Mouse (Mus musculus) inflammation-experienced regulatory T-cells, adult 6 months (primary cell): ENCODE results near the gene Zfp784. TPM values are rescaled to one million over a fixed set of nuclear protein-coding genes. Genes with fewer than 3 reads are reported as not detected.
"Not testable (repeated sequence)": the region's sequence is repeated elsewhere in the genome, so short reads cannot be mapped to it uniquely, and the experiment has no call there.

Experiments
- ATAC-seq: one replicate; pipeline ENCODE4 v1.8.0; 2017
- polyA plus RNA-seq, 3 experiments: library from polyadenylated mRNA; unstranded; fragments of 100-300 nt; shearing (Covaris generic); gene quantifications; one replicate each; pipeline ENCODE4 v1.2.1; 2017

Zfp784 gene
- polyA plus RNA-seq, 3 experiments from 2014 or later = 3.0 to 5.1 (median 3.7) TPM

DNA sequence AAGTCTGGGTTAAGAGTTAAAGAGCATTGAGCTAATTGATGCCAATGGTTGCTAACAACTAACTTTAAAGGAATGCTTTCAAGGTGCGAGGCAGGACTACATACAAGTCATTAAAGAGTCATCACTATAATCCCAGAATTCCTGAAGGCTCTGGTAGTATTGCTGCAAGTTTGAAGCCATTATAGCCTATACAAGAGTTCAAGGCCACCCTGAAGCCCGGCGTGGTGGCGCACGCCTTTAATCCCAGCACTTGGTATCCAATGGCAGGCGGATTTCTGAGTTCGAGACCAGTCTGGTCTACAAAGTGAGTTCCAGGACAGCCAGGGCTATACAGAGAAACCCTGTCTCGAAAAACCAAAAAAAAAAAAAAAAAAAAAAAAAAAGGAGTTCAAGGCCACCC, 18.7 kb downstream of the Zfp784 start:
- not testable (repeated sequence) for ATAC-seq

DNA sequence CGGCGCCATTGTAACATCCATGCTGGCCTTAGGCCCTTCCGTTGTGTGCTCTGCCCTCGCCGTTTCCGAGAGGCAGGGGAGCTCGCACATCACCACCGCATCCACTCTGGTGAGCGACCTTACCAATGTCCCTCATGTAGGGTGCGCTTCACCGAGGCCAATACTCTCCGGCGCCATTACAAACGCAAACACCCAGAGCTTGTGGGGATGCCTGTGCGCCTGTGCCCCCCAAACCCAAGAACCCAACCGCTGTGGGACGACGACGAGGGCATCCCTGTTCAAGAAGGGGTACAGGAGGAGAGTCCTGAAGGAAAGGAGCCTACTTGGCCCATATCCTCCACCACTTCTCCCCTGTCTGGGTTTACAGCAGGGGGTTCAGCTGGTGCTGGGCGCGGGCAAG, 20.3 kb downstream of the Zfp784 start:
- ATAC-seq = no peak

DNA sequence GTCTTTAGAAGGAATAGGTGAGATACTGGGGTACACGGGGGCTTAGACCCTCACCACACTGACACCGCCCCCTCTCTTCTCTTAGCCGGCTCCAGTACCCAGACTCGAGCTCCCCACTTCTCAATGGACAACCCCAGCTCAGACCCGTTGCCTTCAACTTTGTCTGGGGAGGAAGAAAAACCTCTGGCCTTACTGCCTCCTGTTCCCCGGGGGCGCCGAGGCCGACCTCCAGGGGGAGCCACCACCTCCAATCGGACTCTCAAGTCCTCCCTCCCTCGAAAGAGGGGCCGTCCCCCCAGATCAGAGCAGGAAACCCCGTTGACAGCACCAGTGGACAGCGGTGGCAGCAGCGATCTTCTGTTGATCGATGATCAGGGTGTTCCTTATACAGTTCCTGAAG, 20.9 kb downstream of the Zfp784 start:
- no peak for ATAC-seq

DNA sequence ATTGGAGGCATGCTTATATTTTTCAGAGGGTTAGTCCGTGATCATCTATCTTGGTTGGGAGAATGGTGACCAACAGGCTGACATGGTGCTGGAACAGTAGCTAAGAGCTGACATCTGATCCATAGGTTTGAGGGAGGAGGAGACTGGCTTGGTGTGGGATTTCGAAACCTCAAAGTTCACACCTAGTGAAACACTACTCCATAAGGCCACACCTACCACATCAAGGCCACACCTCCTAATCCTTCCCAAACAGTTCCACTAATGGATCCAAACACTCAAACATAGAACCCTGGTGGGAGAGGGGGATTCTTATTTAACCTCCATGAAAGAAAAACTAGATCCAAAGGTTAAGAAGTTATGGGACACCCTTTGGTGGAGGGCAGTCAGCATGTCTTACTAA, 21.3 kb downstream of the Zfp784 start:
- no peak for ATAC-seq

DNA sequence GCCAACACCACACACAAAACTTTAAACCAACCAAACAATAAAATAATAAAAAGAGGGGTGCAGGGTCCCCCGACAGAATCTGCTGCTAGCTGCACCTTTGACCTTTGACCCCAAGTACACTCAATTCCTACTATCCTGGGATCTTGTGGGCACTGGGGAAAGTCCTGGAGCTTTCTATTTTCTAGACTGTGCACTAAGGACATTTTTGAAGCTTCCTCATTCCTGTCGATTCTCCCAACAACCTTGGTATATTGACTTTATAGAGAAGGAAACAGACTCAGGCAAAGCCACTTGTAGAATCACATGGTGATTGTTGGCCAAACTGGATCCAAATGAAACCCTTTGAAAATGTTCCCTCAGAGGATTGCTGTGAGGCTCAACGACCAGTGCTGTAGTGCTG, 22.2 kb downstream of the Zfp784 start:
- ATAC-seq = no peak

DNA sequence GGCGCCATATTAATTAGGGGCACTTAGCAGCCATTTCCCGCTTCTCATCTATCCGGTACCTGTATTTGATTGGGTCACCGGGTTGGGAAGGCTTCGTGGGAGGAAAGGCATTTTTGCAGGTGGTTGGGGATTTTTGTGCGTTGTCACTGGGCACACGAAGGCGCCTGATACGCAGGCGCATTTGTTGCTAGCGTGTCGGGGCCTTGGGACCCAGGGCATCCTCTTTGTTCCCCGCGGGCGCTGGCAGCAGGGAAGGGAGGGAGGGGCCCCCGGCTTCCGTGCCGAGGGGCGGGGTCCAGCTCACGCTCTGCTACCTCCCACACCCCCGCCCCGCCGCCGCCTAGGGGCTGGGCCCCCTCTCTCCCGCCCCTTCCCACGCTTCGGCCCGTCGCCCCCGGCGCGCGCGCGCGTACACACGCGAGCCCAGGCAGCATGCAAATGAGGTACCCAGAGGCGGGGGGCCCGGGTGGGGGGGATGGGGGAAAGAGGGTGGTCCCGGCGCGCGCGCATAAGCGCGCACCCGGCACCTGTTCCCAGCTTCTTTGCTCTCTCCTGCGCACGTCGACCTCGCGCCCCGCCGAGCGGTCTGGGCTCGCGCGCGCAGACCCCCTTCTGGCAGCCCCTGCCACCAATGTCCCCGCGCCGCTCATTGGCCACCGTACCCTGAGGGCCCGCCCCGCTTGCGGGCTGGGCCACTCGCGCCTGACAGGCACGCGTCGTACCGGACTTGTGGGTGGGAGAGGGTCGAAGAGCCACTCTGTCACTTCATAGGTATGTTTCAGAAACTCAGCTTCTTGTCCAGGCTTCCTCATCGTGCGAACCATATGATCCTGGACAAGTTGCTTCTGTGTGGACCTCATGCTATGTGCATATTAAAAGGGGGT, 22.9 kb downstream of the Zfp784 start, which contains the start of gene Gm44973:
TSS of gene Gm44973 (plus strand) at position 379 of the 884 bp plus-strand sequence.
- peak; percentile 78 for ATAC-seq

DNA sequence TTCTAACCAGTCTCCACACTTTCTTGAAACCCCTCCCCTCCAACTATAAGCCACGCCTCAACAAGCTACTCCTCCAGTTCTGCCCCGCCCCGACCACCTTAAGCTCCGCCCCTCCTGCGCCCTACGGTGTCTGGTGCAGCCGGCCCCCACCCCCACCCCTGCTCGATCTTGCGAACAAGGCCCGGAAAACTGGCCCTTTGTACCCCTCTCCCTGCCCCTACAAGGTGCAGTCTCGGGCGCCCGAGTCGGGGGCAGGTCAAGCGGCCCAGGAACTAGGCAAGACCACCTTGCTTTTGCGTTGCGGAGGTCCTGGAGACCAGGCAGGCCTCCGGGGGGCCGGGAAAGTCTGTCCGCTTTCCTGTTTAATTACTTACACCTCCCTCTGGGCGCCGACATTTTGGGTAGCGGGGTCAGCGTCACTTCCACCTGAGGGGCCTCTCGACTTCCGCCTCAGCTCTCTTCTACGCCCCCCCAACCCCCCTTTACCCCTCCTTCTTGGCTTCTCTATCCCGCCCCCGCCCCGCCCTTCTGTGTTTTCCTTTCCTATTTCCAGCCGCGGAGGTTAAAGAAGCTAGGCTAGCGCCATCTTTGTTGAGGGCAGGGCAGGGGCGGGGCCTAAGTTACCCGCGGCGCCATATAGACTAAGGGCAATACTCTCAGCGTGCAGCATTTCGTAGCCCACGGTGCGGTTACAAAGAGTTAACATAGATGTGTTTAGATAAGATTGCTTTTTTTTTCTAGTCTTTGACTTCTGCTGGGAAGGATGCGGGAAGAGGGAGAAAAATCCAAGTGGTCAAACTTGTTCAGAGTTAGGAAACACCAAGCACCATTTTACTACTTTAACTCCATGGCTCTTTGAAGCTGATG, 23.8 kb downstream of the Zfp784 start, which contains the start of the genes Zfp524 and Fiz1:
TSS of gene Zfp524 (plus strand) at position 165 of the 867 bp plus-strand sequence.
TSS of gene Fiz1 (minus strand) at position 447 of the 867 bp plus-strand sequence.
- peak; percentile 74 for ATAC-seq

DNA sequence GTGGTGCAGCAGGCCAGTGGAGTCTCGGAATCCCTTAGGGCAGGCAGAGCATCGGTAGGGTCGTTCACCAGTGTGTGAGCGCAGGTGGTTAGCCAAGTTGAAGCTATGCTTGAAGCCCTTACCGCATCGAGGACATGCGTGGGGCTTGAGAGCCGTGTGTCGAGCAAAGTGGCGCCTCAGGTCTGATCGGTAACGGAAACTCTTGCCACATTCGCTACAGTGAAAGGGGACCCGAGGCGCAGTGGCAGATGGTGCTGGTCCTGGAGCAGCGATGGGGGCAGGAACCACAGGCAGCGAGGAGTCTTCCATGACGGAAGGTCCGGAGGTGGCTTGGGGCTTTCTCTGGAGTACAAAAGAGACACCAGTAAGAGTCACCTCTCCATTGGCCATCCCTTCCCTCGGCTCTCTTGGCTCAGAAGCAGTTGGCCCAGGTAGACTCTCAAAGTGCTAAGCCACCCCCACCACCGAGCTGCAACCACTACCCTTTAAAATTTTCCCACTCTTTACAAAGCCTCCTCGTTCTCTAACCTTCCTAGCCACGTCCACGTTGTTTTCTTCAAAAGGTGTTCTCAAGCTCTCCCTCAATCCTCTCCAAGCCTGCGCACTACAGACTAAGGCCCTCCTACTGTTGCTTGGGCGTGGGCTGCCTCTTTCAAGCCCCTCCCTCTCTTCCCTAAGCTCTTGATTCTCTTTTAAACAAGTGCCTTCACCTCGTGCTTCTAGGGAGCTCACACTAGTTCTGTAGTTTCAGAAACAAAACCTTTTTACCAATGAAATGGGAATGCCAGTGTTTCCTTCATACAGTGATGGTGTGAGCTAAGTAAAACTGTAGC, 25.3 kb downstream of the Zfp784 start:
- ATAC-seq = no peak

DNA sequence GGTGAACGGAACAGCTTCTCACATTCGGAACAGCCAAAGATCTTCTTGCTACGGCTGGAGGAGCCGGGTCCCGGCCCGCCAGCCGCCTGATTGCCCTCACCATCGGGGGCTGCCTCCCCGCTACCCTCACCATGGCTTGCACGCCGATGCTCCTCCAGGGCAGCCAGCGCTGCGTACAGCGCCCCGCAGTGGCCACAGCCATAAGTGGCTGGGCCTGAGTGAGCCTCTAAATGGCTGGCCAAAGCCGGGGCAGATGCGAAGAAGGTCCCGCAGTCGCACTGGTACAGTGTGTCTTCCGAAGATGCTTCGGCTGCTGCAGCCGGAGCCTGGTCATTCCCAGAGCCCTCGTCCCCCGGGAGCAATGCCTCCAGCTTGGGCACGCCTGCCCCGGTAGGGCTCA, 30.0 kb downstream of the Zfp784 start:
- ATAC-seq = no peak

DNA sequence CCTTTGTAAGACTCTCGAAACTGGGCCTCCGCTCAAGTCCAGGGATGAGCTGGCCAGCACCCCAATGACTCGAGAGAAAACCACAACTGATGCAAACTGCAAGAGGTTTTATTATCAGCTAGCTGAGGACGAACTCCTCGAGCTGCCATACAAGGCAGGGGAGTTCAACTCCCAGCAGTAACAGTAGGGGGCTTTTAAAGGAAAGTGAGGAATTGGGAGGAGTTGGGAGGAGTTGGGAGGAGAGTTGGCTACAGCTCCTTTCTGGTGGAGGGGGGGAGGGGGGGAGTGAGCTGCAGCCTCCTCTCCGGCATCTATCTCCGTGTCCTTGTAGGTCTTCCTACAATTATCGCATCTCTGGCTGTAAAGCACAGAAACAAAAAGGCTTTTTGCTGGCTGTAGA, 35.4 kb downstream of the Zfp784 start:
- ATAC-seq = not testable (repeated sequence)

DNA sequence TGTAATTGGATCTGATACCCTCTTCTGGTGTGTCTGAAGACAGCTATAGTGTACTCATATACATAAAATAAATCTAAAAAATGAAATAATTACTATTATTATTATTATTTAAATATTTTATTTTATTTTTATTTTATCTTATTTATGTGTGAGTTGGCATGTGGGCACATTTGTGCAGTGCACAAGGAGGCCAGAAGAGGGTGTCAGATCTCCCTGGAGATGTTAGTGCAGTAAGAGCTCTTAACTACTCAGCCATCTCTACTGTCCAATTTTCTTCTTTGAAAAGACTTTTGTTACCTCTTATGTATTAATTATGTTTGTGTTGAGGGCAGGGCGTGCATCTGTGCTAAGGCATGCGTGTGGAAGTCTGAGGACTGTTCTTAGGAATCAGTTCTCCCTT, 38.4 kb downstream of the Zfp784 start:
- ATAC-seq = peak; percentile 47

DNA sequence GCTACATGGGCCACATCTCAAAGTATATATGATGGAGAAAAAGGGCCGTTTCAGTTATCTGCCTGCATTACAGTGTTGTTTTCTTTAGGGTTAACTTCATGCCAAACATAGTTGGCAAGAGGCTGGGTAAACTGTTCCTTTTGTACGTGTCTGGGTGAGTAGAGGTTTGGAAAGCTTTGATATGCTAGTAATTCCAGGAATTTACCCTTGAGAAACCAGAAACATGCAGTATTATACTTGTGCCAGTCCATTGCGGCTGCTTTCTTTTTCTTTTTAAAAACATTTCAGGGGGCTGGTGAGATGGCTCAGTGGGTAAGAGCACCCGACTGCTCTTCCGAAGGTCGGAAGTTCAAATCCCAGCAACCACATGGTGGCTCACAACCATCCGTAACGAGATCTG, 41.3 kb downstream of the Zfp784 start:
- ATAC-seq = no peak

DNA sequence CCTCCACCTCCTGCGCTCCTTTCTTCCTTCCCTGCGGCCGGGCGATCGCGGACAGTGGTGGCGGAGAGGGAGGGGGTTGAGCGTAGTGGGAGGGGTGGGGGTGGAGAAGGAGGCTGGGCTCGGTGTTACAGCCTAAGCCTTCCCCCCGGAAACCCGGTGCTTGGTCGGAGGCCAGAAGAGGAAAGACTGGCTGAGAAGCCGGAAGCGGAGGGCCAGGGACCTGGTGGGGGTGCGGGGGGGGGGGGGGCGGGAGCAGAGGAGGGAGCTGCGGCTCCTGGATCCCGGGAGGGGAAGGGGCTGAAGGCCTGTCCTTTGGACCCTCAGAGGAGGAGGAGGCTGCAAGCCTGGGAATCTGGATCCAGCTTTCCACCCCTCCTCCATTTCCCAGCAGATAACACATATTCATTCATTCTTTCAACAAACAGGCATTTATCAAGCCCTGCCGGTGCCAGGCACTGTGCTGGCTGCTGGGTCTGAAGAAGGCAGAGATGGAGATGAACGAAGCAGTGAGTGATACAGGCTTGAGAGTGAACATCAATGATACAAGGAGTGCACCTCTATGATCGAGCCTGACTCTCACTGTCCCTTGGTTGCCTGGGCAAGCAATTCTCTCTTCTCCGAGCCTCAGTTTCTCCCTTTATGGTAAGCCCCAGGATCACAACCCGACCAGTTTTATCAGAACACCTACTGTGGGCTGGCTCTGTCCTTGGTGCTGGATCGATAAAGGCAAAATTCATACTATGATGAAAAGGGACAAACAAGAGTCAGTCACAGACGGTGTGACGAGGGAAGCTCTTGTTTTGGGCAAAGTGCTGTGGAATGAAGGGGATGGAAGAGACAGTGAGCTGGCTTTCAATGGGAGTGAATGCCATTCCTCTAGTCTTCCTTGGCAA, 42.0 kb downstream of the Zfp784 start, which contains the start of gene Zfp579:
TSS of gene Zfp579 (minus strand) at position 156 of the 893 bp plus-strand sequence.
- ATAC-seq = peak; percentile 72

DNA sequence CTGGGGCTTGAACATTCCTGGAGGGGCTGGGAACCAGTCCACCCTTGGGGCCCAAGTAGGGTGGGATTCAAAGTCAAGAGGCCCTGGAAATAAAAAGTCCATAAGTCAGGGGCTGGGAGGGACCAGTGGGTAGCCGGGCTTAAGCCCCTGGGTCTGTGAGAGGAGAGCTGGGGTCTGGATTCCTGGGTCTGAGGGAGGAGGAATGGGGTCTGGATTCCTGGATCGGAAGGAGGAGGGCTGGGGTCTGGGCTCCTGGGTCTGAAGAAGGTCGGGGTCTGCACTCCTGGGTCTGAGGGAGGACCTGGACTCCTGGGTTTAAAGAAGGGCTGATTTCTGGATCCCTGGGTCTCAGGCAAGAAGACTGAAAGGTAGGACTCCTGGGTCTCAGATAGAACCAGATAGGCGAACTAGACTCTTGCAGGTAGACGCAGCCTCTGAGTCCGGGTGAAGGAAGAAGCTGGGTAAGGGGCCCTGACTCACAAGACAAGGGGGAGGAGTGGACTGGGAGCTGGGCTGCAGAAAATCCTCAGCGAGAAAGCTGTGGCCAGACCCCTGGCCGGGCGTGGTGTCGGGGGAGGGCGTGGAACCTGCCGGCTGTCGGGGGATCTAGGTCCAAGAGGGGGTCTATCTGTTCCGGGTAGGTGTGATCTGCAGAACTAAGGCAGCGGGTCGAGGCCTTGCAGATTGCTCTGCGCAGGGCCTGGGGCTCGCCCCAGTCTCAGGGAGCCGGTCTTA, 42.8 kb downstream of the Zfp784 start:
- peak; percentile 33 for ATAC-seq

DNA sequence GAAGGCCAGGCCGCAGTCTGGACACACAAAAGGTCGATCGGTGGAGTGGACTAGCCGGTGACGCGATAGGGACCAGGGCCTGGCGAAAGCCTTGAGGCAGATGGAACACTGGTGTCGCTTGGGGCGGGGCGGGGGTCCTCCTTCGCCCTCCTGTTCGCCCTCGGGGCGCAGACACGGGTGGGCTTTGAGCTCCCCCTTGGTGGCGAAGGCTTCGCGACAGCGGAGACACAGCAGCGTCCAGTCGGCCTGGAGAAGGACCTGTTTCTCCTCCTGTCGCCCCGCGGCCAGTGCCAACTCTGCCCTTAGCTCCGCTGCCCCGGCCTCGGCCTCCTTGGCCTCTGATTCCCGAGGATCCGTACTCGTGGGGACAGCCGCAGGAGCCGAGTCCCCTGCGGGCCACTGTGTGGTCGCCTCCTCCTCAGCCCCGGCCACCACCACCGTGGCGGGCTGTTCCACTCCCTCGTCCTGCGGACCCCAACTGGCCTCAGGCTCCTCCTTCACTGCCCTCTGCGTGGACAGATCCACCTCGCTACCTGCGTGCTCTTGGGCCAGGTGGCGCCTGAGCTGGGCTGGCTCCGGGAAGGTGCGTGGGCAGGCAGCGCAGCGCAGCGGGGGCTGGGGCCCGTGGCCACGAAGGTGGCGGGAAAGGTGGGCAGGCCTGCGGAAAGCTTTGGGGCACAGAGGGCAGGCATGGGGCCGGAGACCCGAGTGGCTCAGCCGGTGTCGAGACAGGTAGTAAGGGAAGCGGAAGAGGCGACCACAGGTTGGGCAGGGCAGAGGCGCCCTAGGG, 44.1 kb downstream of the Zfp784 start:
- no peak for ATAC-seq

DNA sequence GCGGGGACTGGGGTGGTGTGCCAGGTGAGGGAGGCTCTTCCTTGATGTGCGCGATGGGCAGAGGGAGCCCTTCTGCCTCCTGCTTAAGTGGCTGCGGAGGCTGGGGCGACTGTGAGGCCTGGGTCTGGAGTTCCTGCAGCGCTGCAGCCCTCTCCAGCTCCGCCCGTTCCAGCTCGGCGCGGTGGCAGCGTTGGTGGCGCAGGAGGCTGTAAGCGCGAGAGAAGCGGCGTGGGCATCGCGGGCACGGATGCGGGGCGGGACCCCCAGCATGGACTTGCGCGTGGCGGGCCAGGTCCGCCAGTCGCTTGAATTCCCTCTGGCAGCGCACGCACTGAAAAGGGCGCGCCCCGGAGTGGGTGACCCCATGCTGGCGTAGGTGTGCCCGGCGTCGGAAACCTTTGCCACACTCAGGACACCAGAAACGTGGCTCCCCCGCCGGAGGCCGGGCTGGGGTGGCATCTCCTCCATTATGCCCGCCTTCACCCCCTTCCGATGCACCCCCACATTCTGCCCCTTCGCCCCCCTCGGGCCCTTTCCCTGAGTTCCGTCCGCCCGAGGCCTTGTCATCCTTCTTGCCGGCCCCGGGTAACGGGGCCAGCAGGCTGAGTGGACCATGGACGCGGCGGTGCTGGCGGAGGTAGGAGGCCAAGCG, 44.8 kb downstream of the Zfp784 start:
- ATAC-seq = no peak

DNA sequence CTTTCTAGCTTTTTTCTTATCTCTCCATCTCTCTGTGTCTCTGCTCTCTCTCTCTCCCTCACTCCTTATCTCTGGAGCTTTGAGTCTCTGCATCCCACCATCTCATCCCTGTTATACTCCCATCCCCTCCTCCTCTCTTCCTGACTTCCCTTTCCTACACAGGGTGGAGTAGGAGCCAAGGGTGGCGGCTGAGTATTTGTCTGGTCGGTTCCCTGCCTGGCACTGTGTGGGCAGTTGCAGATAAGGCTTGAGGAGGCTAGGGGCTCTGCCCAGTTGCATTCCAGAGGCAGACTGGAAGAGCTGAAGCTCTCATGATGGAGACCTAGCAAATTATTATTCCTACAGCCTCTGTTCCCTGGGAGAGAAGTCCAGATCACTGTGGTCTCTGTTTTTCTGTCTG, 50.0 kb downstream of the Zfp784 start:
- no peak for ATAC-seq
